Mouse (Mus musculus) liver, embryonic 13.5 days (tissue): ENCODE results near the gene Slc25a51. TPM values are rescaled to one million over a fixed set of nuclear protein-coding genes. Genes with fewer than 3 reads are reported as not detected.
A peak's percentile ranks its signal among the peaks of the same experiment; 100 is the strongest.

Source experiments
- ATAC-seq: fragments of 200-750 bp; cut with Nextera tagmentation; 2 replicates; pipeline ENCODE4 v1.8.0; 2017; ENCODE audit warnings: low read depth, mild to moderate bottlenecking, moderate number of reproducible peaks, moderate library complexity
- DNase-seq: peaks from one replicate; pipeline ENCODE4 v3.0.0; 2022
- H3K27ac ChIP-seq: fragments of 300-500 bp; sonication (generic); 2 replicates; pipeline ENCODE4 v1.5.1; 2015; ENCODE audit warnings: moderate library complexity, mild to moderate bottlenecking, inconsistent platforms
- H3K27me3 ChIP-seq: fragments of 300-500 bp; sonication (generic); 2 replicates; pipeline ENCODE4 v1.6.1; 2015; ENCODE audit warnings: mild to moderate bottlenecking, inconsistent platforms
- H3K36me3 ChIP-seq: fragments of 300-500 bp; sonication (generic); 2 replicates; pipeline ENCODE4 v1.6.1; 2015; ENCODE audit warnings: mild to moderate bottlenecking, inconsistent platforms
- H3K4me1 ChIP-seq: fragments of 300-500 bp; sonication (generic); replicated peaks from 2 replicates; pipeline ENCODE4 v1.6.1; 2015; ENCODE audit warnings: inconsistent platforms
- H3K4me2 ChIP-seq: fragments of 300-500 bp; sonication (generic); 2 replicates; pipeline ENCODE4 v1.6.1; 2015; ENCODE audit warnings: inconsistent platforms, mild to moderate bottlenecking, moderate library complexity
- H3K4me3 ChIP-seq: fragments of 300-500 bp; sonication (generic); replicated peaks from 2 replicates; pipeline ENCODE4 v1.5.1; 2015; ENCODE audit warnings: mild to moderate bottlenecking, inconsistent platforms
- H3K9ac ChIP-seq: fragments of 300-500 bp; sonication (generic); 2 replicates; pipeline ENCODE4 v1.6.1; 2015; ENCODE audit warnings: mild to moderate bottlenecking, inconsistent platforms
- H3K9me3 ChIP-seq: fragments of 300-500 bp; sonication (generic); replicated peaks from 2 replicates; pipeline ENCODE4 v1.6.1; 2016; ENCODE audit warnings: inconsistent platforms
- WGBS: fragments of 180-500 bp; shearing (Covaris S2); methylation state at CpG from one replicate; pipeline ENCODE4 v1.1.7; 2015; ENCODE audit not compliant: insufficient replicate concordance; 5-methylcytosine and 5-hydroxymethylcytosine counted together
- polyA plus RNA-seq: library from polyadenylated mRNA; unstranded; fragments of >200 nt; fragmentation: Nextera tagmentation; extraction: Ambion mirVana; gene quantifications from 2 replicates; pipeline ENCODE4 v1.2.1, GENCODE M21; 2015

Gene Slc25a51
- polyA plus RNA-seq: 64.9 and 72.5 TPM in 2 replicates

DNA sequence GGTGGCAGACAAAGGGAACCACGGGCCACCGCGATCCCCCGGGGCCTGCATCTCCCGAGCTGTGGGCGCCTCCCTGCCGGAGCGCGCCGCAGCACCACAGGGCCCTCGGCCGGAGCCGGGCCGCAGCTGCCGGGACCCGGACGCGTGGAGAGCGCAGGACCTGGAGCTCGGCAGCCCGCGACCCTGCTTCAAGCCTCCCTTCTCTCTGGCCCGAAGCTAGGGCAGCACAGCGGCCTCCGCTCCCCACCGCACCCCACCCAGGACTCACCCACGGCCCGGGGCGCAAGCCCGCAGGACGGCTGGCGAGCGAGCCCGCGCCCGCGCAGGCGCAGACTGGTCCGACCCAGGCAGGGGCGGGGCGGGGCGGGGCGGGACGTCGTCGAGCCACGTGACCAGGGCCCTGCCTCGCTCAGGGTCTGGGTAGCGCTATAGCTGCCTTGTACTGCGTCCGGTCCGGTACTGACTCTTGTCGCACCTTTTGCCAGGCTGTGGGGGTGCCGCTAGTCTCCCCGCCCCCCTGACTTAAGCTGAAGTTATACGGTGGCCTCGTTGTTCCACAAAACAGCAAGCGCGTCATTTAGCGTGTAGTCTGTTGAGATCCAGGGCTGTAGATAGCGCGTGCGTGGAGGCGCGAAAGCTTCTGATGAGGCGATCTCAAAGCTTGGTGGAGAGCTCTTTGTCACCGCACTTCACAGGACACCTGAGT is at the start of gene Slc25a51:
Slc25a51 (minus strand) TSS at position 340 of the 706 bp plus-strand sequence.
- Histone ChIP-seq H3K27ac (peak within 1 kb of the TSS; percentile 98), H3K4me2 (peak within 1 kb of the TSS; percentile 77), H3K27me3 (peaks cover 31% of the 10 kb centered on the region), H3K4me3 (peak within 1 kb of the TSS; percentile 98), H3K36me3 (peaks cover 17% of the 10 kb centered on the region), H3K9me3 (no peaks in the 10 kb centered on the region), H3K4me1 (peaks cover 57% of the 10 kb centered on the region), H3K9ac (peak within 1 kb of the TSS; percentile 100)
- ATAC-seq: peak; percentile 89
- DNase-seq: peak; percentile 82
- under 1% methylated on average over 64 of the region's 67 CpGs for WGBS

DNA sequence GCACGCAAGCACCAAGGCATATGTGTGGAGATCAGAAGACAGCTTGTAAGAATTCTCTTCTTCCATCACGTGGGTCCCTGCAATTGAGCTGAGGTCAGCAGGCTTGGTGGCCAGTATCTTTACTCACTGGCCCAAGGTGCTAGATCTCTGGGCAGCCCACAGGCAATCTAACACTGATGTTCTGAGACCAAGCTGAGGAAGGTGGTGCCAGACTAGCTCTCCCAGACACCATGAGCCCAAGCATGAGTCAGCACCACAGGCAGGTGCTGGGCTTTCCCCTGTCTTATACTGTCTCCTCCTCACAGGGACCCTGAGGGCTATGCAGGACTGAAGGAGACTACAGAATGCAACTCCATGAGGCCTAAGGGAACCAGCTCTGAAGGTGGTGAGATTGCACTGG is 49.0 kb upstream of the Slc25a51 start:
- Histone ChIP-seq H3K4me1 (peaks cover 46% of the 10 kb centered on the region), H3K9me3 (no peaks in the 10 kb centered on the region), H3K27me3 (no peaks in the 10 kb centered on the region), H3K9ac (no peak overlapping the region), H3K4me3 (no peak overlapping the region), H3K36me3 (peaks cover 33% of the 10 kb centered on the region), H3K27ac (no peak overlapping the region), H3K4me2 (no peak overlapping the region)
- DNase-seq (no peak), ATAC-seq (no peak)
- WGBS: 82% methylated on average over 2 of the region's 2 CpGs

DNA sequence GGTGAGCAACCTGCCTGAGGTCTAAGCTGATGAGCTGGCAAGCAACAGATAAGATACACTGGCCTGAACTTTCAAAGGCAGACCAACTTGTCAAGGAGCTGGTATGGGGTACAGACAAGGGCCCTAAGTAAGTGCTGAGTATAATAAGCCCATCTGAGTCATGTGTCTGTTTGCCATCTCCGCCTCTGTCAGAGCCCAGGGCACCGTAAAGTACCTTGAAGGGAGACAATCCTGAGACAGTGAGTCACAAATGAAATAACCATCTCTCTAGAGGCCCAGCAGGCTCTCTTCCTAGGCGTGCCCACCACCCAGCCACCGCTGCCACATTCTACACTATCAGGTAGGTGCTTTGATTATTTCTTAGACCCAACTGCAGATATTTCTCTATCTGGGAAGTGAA is 46.4 kb upstream of the Slc25a51 start:
- Histone ChIP-seq H3K4me1 (peaks cover 52% of the 10 kb centered on the region), H3K9ac (no peak overlapping the region), H3K9me3 (no peaks in the 10 kb centered on the region), H3K27ac (no peak overlapping the region), H3K4me3 (no peak overlapping the region), H3K4me2 (no peak overlapping the region), H3K36me3 (peaks cover 38% of the 10 kb centered on the region), H3K27me3 (no peaks in the 10 kb centered on the region)
- 71% methylated on average over 4 of the region's 4 CpGs for WGBS
- no peak for ATAC-seq
- DNase-seq: no peak

DNA sequence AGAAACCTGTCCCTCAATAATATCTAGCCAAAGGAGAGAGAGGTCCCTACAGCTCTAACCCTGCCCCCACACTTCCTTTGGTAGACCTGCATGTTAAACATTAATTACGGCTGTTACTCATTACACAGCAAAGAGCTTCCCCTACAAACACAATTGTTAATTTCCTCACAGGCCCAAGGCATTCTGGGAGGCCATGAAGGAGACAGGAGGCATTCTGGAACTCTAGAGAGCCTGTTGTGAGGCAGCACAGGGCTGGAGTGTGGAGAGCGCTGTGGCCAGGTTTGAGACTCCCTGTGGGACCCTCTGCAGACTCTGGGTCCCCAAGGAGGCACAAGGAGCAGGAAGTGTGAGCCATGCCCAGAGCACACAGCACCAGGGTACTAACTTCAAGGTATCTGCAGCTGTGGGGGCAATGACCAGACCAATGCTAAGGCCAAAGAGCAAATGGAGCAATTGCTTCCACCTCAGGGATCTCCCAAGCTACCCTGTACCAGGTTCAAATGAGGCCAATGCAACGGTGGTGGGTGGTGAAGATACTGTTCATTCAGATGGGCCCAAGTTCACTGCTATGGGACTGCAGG is 44.8 kb upstream of the Slc25a51 start:
- no peak overlapping the region for H3K4me2 ChIP-seq
- peak overlapping the region; percentile 79 for H3K27ac ChIP-seq
- DNase-seq: no peak
- peaks cover 52% of the 10 kb centered on the region for H3K4me1 ChIP-seq
- peaks cover 34% of the 10 kb centered on the region for H3K36me3 ChIP-seq
- ATAC-seq: peak; percentile 59
- no peaks in the 10 kb centered on the region for H3K9me3 ChIP-seq
- no peaks in the 10 kb centered on the region for H3K27me3 ChIP-seq
- no peak overlapping the region for H3K9ac ChIP-seq
- 71% methylated on average over 3 of the region's 3 CpGs for WGBS
- no peak overlapping the region for H3K4me3 ChIP-seq

- peak; percentile 64 for ATAC-seq
- Histone ChIP-seq H3K36me3 (peaks cover 28% of the 10 kb centered on the region), H3K27ac (peak overlapping the region; percentile 79), H3K27me3 (no peaks in the 10 kb centered on the region), H3K4me2 (no peak overlapping the region), H3K9ac (no peak overlapping the region), H3K4me1 (peaks cover 50% of the 10 kb centered on the region), H3K9me3 (no peaks in the 10 kb centered on the region), H3K4me3 (no peak overlapping the region)
- WGBS: 54% methylated on average over 7 of the region's 7 CpGs
- no peak for DNase-seq
These were observed 44.1 kb upstream of the Slc25a51 start for GRCm38 (mm10) chr4:45452569-45453111.

DNA sequence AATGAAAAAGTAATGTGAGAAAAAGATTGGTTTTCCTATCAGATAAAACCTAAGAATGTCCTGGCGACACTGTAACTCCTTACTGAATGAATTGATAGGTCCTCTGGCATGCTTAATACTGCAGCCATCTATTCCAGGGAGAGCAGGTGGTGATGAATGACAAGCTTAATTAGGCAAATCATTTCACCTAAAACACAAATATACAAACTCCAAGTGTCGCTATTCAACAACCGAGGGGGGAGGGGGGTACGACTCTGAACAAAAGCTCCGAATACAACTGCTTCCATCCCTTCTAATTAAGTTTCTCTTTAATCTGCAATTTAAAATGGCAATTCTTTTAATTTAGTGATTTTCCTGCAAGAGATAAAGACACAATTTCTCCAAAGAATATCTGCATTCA is 40.4 kb upstream of the Slc25a51 start:
- H3K27ac ChIP-seq: no peak overlapping the region
- 81% methylated on average over 5 of the region's 5 CpGs for WGBS
- peaks cover 39% of the 10 kb centered on the region for H3K4me1 ChIP-seq
- no peak overlapping the region for H3K4me3 ChIP-seq
- H3K27me3 ChIP-seq: no peaks in the 10 kb centered on the region
- DNase-seq (no peak), ATAC-seq (no peak)
- H3K36me3 ChIP-seq: peaks cover 41% of the 10 kb centered on the region
- no peak overlapping the region for H3K9ac ChIP-seq
- no peak overlapping the region for H3K4me2 ChIP-seq
- no peaks in the 10 kb centered on the region for H3K9me3 ChIP-seq

- H3K4me3 ChIP-seq: no peak overlapping the region
- no peaks in the 10 kb centered on the region for H3K27me3 ChIP-seq
- H3K4me1 ChIP-seq: peaks cover 34% of the 10 kb centered on the region
- H3K9me3 ChIP-seq: no peaks in the 10 kb centered on the region
- H3K36me3 ChIP-seq: peaks cover 46% of the 10 kb centered on the region
- ATAC-seq (no peak), DNase-seq (no peak)
- no peak overlapping the region for H3K9ac ChIP-seq
- H3K27ac ChIP-seq: no peak overlapping the region
- WGBS: 75% methylated on average over 7 of the region's 7 CpGs
- H3K4me2 ChIP-seq: no peak overlapping the region
These were observed 39.9 kb upstream of the Slc25a51 start for GRCm38 (mm10) chr4:45448481-45448880.

- Histone ChIP-seq H3K4me3 (no peak overlapping the region), H3K4me1 (peaks cover 22% of the 10 kb centered on the region), H3K27ac (no peak overlapping the region), H3K4me2 (no peak overlapping the region), H3K9ac (no peak overlapping the region), H3K9me3 (no peaks in the 10 kb centered on the region), H3K36me3 (peaks cover 58% of the 10 kb centered on the region), H3K27me3 (no peaks in the 10 kb centered on the region)
- ATAC-seq (no peak), DNase-seq (no peak)
- WGBS: 90% methylated on average over 5 of the region's 5 CpGs
These were observed 38.6 kb upstream of the Slc25a51 start for GRCm38 (mm10) chr4:45447196-45447595.

DNA sequence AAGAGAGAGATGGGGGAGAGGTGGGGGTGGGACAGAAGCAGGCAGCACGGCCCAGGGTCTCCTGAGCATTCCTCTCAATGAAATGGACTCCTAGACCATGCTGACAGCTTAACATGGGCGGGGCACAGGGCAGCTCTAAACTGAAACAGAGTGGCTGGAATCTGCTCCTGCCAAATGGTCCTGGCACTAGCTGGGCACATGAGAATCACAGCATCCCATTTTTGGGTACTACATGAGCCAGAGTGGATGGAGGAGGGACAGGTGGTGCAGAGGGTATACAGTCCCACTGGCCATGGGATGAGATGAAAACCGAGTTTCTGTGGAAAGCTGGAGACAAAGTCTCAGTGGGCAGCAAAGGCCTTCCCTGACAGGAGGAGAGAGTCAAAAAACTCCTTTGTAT is 36.7 kb upstream of the Slc25a51 start:
- no peak for ATAC-seq
- DNase-seq: no peak
- Histone ChIP-seq H3K9me3 (no peaks in the 10 kb centered on the region), H3K9ac (no peak overlapping the region), H3K4me3 (no peak overlapping the region), H3K27ac (no peak overlapping the region), H3K4me2 (no peak overlapping the region), H3K27me3 (no peaks in the 10 kb centered on the region), H3K4me1 (peaks cover 8% of the 10 kb centered on the region), H3K36me3 (peaks cover 69% of the 10 kb centered on the region)
- WGBS: 58% methylated on average over 3 of the region's 3 CpGs

DNA sequence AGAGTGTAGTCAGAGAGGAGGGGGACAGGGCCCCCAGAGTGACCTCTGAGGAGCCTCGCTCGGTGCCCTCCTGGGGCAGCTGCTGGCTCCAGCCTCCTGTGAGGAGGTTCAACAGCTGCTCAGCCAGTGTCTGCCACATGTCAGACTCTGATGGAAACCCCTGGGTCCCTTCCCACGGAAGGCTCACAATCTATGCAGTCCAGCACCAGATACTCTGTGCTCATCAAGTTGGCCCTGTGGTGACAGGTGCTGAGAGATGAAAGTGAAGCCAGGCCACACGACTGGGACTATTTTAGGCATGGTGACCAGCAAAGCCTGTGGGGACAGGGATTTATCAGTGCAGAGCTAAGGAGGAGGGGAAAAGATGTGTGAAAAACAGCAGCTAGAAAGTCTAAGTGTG is 36.2 kb upstream of the Slc25a51 start:
- WGBS: 66% methylated on average over 4 of the region's 4 CpGs

DNA sequence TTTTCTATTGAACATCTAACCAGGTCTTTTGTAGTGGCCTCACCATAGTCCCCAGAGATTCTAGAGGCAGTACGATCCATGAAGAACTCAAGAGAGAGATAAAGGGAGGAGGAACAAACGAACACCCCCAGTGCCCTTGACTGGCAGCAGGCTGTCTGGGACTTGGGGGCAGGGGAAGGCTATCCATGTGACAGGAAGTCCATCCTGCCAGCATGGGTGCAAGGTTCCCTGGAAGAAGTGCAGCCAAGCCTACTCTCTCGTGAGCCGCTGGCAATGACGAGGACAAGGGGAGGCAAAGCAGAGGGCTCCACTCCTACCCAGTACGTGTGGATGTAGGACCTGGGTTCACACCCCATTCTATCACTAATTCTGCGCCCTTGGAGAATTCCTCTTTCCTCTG is 35.1 kb upstream of the Slc25a51 start:
- ATAC-seq (no peak), DNase-seq (no peak)
- H3K27ac ChIP-seq: no peak overlapping the region
- 70% methylated on average over 7 of the region's 7 CpGs for WGBS
- peaks cover 74% of the 10 kb centered on the region for H3K36me3 ChIP-seq
- no peaks in the 10 kb centered on the region for H3K9me3 ChIP-seq
- H3K4me3 ChIP-seq: no peak overlapping the region
- no peak overlapping the region for H3K4me2 ChIP-seq
- H3K27me3 ChIP-seq: no peaks in the 10 kb centered on the region
- H3K9ac ChIP-seq: no peak overlapping the region
- H3K4me1 ChIP-seq: peaks cover 3% of the 10 kb centered on the region

More for the DNA sequence above, 36.2 kb upstream of the Slc25a51 start:
- peaks cover 73% of the 10 kb centered on the region for H3K36me3 ChIP-seq
- H3K27me3 ChIP-seq: no peaks in the 10 kb centered on the region
- no peak for DNase-seq
- no peak for ATAC-seq
- no peak overlapping the region for H3K4me2 ChIP-seq
- no peak overlapping the region for H3K27ac ChIP-seq
- H3K4me3 ChIP-seq: no peak overlapping the region
- peaks cover 5% of the 10 kb centered on the region for H3K4me1 ChIP-seq
- no peak overlapping the region for H3K9ac ChIP-seq
- no peaks in the 10 kb centered on the region for H3K9me3 ChIP-seq
